Mouse (Mus musculus): ENCODE measurements at regions not wholly inside any gene's neighbourhood (a gene's known extent, or its start where the extent isn't known, plus 50 kb on each side); places are given as distances from the start of the nearest gene placed in this dataset.
"Not testable (repeated sequence)": the region's sequence is repeated elsewhere in the genome, so short reads cannot be mapped to it uniquely, and the experiment has no call there.

DNA sequence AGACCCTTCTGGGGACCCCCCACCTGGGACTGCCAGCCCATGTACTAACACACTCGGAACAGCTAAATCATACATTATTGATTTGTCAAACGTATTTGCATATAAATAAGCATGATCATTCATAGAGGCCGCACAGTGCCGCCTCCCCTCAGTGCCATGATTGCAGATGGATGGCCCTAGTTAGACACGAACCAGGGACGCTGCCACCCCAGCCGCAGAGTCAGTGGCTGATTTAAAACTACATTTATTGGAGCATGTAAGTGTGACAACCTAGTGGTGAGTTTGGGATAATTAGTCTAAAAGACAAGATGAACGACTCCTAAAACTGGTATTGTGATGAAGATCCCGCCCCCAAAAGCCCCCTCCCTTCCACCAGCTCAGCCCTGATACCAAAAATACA is 138.3 kb upstream of the Top1 start:
- in situ Hi-C loops (cut with MboI, MseI): no loop called here

DNA sequence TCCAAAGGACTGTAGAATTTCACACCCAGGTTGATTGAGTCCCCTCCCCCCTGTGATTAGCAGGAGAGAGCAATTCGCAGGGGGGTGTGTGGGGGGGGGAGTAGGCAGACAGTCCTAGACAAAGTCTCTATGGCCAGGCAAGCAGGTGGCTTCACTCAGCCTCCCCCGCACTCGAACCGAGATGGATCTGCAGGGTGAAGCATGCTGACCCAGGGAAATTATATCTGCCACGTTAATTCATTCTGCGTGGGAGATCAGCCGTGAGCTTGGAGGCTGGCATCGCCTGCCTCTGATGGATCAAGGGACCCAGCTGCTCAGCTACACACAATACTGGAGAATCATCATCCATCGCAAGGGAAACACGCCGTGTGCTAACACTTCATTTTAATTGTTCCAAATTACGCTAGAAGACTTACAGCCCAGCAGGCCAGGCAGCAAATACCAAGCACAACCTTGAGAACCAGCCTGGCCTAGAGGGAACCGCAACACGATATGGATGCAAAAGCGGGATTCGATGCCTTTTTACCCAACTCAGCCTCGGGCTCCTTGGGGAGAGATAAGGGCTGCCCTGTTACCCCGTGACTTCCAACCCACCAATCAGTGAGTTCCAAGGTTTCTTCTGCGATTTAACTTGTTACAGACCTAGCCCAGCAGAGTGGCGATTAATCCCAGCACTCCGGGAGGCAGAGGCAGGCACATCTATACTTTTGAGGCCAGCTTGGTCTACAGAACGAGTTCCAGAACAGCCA is 137.7 kb upstream of the Top1 start:
- in situ Hi-C loops (cut with MboI, MseI): no loop called here

DNA sequence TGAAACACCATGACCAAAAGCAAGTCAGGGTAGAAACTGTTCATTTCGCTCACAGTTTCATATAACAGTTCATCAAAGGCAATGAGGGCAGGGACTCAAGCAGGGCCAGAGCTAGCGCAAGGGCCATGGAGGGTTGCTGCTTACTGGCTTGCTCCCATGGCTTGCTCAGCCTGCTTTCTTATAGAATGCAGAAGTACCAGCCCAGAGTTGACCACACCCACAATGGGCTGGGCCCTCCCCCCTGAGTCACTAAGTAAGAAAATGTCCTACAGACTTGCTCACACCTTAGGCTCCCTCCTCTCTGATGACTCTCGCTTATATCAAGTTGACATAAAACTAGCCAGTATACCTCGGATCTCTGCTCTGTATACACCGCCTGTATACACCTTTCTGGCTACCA is 135.5 kb upstream of the Top1 start:
- in situ Hi-C loops (cut with MboI, MseI): no loop called here

DNA sequence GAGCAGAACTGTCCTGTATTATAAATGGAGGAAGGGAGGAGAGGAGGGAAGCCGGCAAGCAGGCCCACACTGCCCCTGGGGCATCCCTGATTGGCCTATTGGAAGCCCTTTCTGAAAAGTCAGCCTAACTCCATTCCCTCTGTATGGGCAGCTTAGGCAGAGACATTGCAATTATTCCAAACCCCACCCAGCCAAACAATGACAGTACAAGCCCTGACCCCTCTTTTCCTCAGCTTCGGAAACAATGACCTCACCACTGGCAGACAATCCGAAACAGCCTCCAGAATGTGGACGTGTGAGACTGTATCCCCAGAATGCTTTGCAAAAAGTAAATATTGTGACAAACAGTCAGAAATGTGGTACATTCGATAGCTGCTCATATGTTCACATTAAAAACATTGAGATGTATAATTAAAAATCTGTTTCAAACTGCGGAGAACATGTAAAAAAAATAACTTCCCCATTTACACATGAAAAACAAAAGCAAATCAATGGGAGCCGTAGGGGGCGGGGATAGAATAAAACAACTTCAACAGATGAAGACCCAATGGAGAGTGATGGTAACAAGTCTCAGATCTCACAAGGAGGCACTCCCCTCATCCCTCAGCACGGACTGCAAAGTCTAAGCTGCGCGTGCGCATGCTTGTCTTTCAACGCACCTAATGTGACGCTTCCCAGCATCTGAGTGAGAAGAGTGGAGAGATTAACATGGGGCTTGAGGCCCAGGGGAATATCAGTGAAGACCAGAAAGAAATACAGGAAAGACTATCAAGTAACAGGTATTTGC is 134.9 kb upstream of the Top1 start:
- in situ Hi-C loops (cut with MboI, MseI): no loop called here

DNA sequence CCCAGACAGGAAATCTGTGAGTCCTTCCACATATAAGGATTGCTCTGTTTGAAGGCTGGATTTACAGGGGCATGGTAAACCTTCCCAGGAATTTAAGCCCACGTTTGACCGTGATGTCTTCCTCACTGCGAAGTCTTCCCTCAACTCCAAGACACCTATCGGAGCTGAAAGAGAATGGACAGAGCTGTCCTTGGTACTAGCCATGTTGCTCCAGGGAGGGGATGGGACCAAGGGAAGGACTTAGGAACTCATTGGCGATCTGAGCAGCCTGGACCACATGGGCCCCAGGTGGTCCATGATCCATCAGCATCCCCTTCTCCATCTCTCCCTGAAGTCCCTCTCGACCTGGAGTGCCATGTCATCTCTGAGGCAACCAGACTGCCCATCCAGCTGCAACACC is 130.1 kb upstream of the Top1 start:
- in situ Hi-C loops (cut with MboI, MseI): no loop called here

DNA sequence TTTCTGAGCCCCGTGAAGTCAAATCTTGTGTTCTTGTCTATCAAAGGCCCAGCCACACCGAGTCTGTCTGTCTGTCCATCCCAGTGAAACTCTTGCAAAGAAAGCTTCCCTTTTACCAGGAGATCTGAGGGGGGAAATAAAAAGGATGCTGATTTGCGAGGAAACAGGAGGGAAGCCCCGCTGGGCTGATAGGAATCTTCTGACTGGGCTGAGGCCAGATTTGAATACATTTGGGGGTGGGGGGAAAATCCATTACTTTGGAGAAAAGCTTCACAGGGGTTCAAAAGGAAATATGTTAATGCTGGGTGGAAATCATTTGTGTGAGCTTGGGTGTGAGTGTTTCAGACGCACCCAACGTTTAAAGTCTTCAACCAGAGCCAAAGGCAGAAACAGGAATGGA is 129.2 kb upstream of the Top1 start:
- in situ Hi-C loops (cut with MboI, MseI): no loop called here

DNA sequence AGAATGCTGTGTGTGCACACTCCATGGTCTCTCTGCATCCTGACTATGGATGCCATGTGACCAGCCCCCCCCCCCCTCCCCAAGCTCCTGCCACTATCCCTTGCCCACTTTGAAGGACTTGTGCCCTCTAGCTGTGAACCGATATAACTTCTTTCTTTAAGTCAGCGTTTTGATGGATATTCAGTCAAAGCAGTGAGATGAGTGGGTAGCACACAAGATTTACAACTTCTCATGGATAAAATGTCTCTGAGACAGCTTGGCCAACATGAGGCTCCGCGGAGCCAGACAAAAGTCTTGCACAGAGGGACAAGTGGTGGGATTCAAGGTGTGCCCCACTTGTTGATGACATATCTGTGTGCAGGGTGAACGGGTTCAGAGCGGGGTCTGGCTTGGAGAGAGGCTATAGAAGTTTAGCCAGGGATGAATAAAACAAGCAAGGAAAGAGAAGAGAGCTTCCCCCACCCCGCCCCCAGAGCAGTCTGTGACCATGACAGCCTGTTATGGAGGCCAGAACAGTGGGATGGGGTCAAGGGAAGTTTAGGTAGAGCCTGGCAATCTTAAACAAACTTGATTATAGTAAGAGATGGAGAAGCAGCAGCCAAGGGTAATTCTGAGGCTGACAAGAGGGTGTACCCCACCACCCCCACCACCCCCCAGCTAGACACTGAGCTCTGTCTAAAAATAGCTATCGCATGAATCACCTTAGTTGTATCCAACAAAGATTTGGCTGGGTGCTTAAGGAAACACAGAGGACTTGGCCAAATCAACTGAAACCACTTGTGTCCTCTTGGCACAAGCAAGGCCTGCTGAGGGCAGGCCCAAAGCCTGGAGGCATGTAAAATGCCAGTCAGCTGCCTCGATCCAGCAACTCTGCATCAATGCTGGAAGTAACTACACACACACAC is 120.1 kb upstream of the Top1 start:
- in situ Hi-C loops (cut with MboI, MseI): no loop called here

DNA sequence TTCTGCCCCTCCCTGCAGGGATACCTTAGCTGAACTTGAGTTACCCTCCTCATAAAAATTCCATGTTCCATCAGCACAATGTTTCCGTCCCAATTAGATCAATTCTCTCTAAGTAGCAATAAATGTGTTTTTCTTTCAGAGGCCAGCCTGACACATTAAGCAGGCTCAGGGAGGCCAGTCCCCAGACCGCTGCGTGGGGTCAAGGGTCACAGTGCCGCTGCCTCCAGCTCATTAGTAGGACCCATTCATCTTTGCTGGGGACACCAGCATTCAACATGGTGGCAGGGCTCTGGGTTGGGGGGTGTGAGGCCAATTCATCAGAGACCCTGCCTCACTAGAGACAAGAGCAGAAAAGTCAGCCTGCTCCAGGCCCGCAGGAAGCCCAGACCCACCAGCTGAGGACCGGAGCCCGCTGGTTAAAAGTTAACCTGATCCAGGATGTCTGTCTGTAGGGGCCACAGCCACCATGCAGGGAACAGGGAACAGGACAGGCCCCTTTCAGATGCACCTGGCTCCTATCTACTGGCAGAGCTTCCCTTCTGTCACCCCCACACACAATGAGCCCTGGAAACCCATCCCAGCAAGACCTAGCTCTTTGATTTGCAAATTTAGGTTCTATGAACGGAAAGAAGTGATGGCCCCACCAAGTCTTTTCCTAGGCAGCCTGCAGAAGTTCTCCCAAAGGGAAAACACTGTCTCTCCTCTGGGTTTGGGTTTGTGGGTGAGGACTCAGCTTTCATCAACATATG is 119.1 kb upstream of the Top1 start:
- in situ Hi-C loops (cut with MboI, MseI): no loop called here

DNA sequence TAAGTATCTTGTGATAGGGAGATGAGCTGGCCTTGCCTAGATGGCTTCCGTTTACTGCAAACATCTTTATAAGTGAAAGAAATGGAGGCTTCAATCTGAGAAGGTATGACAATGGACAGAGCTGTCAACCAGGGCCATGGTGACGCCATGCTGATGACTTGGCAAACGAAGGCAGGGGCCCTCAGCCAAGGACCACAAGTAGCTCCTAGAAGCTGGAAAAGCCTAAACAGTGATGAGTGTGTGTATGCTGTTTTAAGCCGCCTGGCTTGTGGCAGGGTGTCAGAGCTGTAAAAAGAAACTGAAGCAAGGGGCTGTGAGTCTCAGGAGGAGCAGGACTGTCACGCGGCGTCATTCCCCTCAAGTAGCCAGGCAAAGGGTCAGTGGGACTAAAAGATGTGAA is 116.4 kb upstream of the Top1 start:
- in situ Hi-C loops (cut with MboI, MseI): no loop called here

DNA sequence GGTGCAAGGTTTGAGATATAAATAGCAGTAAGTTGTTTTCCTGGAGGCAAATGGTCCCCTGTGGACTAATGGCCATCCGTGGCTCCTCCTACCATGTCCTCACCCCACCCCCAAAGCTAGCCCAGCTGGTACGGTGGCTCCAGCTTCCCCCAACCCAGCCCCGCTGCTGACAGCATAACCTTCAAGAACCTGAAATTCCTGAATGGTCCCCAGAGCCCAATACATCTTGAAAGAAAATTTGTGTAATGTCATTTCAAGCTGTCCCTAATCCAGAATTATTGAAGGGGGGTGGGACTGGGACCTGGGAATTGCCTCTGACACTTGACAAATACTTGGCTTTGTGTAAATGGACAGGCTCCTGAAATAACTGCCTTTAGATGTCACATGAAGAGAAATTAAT is 115.3 kb upstream of the Top1 start:
- in situ Hi-C loops (cut with MboI, MseI): no loop called here

DNA sequence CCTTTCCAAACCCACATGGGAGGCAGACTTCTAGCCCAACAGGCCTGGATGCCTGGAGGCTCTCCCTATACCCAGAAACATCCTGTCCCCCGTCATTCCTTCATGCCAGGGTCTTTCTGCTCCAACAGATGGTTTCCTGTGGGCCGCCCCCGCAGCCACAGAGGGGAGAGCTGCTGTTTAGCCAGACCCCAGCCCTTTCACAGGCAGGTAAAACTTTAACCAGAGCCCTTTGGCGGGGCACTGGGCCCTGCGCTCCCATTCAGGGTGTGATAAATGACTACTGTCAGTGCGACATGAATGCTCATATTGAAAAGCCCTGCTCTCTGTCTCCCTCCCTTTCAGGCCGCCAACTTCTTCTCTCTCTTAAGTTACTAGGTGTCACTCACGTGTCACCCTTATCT is 108.4 kb upstream of the Top1 start:
- in situ Hi-C loops (cut with MboI, MseI): no loop called here

DNA sequence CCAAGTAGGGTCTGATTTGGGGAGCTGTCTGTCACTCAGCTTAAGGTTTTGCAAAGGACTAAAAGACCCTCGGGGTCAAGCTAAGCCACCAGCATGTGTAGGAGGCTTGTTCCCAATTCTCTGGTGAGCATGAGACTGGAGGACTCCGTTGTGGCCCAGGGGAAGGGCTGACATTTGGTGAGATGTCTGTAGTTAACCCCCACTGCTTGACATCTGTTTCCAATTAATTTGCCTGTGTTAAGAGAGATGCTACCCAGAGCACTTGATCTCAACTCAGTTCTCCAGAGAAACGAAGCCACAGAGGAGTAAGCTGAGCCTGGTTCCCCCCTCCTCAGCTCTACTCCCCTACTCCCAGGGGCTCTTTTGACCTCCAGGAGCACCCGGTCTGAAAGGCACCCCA is 100.2 kb upstream of the Top1 start:
- in situ Hi-C loops (cut with MboI, MseI): no loop called here

DNA sequence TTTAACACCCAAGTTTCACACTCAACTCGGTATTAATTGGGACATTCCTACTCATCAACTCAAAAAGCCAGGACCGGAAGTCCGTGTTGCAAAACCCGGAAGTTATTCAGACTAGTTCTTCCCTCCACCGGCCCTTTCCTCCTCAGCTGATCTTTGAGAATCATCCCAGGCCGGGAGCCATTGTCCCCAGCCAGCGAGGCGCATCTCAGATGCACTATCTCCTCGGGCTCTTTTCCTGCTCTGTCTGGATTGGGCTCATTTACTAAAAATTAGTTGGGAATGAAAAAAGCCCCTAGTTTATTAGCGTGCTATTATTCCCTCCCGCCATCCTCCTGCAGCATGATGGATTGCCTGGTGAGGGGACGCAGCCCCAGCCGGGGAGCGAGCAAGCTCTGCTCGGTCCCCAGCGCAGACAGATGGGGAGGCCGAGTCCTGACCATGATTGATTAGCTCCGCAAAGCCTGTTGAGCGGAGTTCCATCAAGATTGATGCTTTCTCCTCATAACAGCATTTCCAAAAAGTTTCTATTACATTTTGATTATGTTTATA is 93.5 kb upstream of the Top1 start:
- in situ Hi-C loops (cut with MboI, MseI): no loop called here

DNA sequence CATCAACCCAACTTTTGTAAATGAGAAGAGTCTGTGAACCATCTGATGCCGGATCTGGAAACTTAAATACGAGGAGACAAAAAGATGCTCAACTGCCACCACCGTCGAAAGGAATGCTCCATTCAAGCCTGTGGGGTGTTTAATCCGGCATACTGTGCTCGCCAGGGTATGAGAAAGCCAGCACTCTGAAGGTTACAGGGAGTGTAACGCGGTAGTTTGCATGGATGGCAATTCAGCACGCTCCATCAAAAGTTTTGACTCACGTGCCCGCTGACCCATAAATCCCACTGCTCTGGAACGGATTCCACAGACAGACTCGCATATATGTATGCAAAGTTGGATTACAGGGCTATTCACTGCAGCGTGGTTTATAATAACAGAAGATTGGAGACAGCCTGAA is 84.0 kb upstream of the Top1 start:
- in situ Hi-C loops (cut with MboI, MseI): no loop called here

DNA sequence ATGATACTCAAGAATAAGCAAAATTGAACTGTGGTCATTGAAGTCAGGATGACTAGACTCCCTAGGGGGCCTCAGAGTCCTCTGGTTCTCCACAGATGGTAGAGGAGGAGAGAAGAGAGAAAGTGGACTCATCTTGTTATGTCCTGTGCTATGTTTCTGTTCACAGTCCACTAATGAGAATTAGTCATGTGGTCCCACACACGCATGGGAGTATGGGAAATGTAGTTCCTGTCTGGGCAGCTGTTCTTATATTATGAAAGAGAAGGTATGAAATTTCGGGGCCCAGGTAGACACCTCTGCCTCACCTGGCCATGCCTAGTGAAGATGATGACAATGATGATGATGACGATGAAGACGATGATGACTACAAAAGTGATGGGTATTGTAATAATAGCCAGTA is 77.9 kb upstream of the Top1 start:
- in situ Hi-C loops (cut with MboI, MseI): no loop called here

DNA sequence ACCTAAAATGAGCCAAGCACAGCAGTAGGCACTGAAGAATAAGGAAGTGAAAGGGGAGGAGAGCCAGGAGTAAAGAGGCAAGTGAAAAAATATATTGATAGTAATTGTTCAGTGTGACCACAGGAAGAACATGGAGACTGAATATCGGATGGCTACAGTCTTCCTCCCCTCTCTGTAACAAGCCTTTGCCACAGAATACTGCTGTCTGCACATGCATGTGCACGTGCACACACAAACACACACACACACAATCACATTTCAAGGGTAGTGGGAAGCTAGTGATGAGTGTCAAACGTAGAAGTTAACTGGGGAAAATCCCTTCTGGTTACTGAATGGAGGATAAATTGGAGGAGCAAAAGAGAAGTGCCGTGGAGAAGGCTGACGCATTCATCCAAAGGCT is 76.2 kb upstream of the Top1 start:
- in situ Hi-C loops (cut with MboI, MseI): no loop called here

DNA sequence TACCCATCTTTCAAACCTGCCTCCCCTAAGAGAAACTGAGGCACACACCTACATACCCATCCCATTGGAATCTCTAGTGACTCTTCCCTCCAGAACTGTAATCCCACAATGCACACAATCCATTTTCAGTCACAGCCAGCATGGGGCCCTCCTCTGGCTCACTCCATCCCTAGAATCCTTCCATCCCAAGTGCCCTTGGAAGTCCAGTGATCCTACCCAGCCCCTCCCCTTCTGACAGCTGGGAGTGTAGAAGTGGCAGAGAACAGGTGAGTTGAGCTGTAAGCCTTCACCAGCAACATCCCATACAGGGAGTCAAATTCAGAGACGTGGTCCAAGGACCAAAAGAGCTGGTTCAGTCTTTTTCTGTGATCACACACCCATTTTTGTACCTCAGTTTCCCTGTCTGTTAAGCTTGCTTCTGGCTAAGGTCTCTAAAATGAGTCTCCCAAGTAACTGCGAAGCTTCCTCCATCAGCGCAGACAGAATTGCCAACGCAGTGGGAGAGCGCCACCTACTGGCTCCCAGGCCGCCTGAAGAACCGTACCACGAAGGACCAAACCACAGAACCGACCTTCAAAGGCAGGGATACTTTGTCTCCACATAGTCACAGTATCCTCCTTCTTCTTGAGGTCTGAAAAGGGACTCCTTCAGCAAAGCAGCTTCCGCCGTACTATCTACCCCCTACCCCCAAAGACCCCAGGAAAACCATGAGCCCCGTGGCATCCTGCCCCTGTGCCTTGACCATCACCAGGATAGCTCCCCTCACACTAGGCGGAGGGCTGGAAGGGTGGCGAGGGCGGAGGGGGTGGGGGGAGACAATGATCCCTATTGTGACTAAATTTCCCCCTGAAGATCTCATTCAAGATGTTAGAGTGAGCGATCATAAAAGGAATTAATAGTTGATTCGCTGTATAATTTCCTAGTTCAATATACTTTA is 67.0 kb upstream of the Top1 start:
- in situ Hi-C loops (cut with MboI, MseI): loop anchor here (5.0 to 10.0 kb wide), 3 partner anchors 174 to 1524 kb away; no protein-coding TSS in a partner anchor

DNA sequence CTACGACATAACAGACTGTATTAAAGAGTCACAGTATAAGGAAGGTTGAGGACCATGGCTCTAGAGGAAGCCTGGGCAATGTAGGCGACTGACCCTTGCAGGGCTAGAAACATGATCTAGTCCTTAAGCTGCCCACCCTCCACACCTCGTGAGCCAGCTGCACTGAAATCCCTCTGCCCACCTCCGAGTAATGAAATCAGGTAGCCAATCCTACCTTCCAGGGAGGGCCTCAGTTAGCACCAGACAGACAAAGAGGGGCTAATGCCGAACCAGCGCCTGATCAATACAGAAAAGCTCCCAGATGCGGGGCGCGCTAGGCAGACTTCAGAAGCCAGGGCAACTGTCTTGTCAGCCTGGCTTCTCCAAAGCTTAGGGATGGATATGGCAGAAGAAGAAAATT is 65.4 kb upstream of the Top1 start:
- in situ Hi-C loops (cut with MboI, MseI): no loop called here

DNA sequence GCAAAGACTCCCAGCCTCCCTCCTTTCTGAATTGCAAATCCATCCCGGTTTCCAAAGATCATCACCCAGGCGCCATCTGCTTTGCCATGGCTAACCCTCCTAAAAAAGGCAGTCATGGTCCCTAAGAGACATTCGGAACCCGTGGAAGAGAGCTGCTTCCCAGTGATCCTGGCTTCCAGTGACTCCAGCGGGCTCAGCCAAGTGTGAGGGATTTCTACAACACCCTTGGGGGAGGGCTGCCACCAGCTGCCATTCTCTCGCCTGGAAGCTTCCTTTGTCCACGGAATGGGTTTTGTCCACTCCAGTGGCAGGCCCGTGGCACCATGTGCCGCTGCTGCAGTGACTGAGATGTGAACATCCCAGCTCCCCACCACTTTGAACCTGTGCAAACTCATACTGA is 64.7 kb upstream of the Top1 start:
- in situ Hi-C loops (cut with MboI, MseI): no loop called here

DNA sequence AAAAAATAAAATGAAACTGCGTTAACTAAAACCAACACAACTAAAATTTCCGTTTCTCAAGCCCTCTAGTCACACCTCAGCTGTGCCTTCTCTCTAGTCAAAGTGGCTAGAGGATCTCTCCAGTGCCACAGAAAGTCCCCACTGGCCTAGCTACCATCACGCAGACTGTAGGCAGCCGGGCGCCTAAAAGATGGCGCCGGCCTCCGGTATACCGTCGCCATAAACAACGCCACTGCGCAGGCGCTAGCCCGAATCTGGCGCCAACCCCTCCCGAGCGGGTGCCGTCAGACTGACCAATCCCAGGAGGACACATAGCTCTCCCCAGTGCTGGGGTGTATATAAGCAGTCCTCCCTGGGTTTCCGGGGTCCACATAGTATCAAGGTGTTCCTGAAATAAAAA is 62.7 kb upstream of the Top1 start:
- in situ Hi-C loops (cut with MboI, MseI): not testable (repeated sequence)
